Mouse (Mus musculus) B cell, adult 2 months (primary cell): ENCODE data around the gene Syt14.

Experiments
- DNase-seq, 2 experiments: peaks; one replicate each; pipeline ENCODE4 v3.0.0; 2022

The Syt14 gene

DNA sequence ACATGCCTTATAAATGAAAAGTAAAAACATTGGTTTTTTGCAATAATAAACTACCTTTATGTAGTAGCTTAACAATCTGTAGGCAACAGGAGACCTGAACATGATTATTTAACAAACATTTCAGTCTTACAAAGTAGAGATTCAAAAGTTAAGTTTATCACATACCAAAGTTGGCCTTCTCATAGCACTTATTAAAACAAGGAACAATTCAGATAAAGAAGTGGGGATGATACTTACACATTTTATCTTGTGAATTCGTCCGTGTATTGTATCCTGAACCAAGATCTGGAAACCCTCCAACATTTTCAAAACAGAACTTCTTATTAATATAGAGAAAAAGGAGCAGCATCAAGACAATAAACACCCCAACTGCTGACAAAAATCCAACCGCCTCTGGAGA lies 49.1 kb downstream of the Syt14 start:
- no peak for DNase-seq

- DNase-seq = no peak
Observed at GRCm38 (mm10) chr1:192984333-192984732, 51.2 kb downstream of the Syt14 start.

- DNase-seq = no peak
Observed at GRCm38 (mm10) chr1:192981658-192982057, 53.9 kb downstream of the Syt14 start.

GRCm38 (mm10) chr1:192981120-192981519 lies 54.5 kb downstream of the Syt14 start:
- DNase-seq = no peak

- no peak for DNase-seq
Observed at GRCm38 (mm10) chr1:192962323-192962722, 73.3 kb downstream of the Syt14 start.

GRCm38 (mm10) chr1:192947839-192948173 lies 87.8 kb downstream of the Syt14 start:
- no peak for DNase-seq

DNA sequence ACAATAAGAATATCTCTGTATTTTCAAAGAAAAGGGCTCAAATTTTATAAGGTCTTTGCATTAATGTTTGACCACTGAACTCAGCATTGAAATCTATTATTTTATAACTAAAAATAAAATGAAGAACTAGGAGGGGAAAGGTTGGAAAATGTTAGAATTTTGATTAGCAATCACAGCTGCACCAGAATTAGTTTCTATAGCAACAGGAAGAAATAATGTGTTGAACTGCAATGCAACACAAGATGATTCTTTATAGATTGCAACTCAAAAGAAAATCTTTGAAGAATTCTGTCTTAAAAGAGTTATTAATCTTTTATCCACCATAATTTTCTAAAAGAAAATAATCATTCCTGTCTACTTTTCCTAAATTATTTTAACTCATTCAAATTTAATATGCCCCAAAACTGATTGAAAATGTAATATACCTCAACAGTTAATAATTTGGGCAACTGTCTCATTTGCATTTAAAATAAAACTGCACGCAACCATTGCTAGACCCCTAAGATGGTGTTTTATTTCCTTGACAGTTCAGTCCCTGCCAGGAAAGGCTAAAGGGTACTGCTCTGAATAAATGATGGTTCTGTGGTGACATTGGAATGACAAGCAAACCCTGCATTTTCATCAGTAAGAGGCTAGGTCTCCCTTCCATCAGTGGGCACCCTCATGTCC lies 88.3 kb downstream of the Syt14 start:
- DNase-seq = no peak

DNA sequence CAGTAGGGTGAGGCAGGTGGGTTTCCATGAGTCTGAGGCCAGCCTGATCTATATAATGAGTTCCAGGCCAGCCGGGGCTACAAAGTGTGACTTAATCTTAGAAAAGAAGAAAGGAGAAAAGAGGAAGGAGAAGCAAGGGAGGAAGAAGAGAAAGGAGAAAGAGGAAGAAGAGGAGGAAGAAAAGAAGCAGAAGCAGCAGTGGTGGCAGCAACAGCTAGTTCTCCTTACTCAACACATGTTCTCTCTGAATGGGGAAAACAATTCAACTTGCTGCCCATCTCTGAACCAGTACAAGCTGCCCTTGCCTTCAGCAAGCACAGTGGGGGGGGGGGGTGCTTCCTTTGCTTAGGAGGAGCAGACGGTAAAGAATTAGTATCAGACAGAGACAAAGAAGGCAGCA lies 96.5 kb downstream of the Syt14 start:
- no peak for DNase-seq

- no peak for DNase-seq
Observed at GRCm38 (mm10) chr1:192937956-192938355, 97.6 kb downstream of the Syt14 start.

DNA sequence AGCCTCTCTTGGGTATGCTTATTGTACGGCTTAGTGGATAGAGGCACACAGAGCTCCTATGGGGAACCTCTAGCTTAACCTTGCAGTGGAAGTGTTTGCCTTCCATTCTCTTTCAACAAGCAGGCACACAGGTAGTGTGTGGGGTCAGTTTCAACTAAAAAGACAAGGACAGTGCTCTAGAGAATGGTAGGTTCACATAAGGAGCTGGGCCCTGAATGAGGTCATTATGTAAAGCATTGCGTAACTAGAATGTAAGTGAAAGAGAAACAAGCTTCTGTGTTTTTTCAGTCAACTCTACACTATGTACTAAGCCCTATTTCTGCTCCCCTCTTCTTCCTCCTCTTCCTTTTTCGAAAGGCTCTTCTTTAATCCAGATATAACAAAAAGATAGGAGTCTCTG lies 103.8 kb downstream of the Syt14 start:
- no peak for DNase-seq

GRCm38 (mm10) chr1:192912101-192912728 lies 123.4 kb downstream of the Syt14 start:
- DNase-seq = peak; percentile 6 to 26

- no peak for DNase-seq
Observed at GRCm38 (mm10) chr1:192901516-192901915, 134.1 kb downstream of the Syt14 start.

GRCm38 (mm10) chr1:192900913-192901312 lies 134.7 kb downstream of the Syt14 start:
- DNase-seq = no peak

DNA sequence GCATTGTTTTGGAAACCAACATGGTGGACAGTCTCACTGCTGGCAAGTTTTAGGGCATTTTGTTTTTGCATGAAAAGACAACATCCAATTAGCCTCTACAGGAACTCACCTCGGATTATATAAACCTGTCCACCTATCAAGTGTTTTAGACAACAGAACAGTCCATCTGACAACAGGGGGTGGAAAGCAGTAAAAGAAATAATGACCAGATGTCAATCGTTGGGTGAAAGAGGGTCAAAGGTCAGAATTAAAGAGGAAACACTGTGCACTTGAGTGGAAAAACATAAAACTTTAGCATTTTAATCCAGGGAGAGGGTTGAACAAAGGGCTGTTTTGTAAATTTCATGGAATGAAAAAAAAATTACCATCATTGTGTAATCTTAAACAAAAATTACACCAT lies 136.8 kb downstream of the Syt14 start:
- DNase-seq = no peak

DNA sequence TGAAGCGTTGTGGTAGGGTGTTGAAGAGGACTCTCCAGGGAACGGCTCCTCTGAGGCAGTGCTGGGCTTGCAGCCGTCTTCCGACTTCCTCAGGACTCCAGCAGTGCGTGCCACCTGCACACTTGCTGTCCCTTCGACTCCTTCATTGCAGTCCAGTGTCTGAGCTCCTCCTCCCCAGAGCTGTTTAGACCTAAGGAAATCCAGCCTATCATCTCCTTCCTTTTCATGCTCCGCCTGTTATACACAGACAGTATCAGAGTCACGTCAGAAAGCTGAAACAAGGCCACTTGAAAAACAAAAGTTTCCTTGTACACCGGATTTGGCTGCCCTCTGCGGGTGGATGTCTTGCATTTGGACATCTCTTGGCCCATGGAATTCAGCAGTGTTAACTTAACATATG lies 138.4 kb downstream of the Syt14 start:
- peak; percentile 6 to 15 for DNase-seq

- DNase-seq = no peak
Observed at GRCm38 (mm10) chr1:192896076-192896475, 139.5 kb downstream of the Syt14 start.

GRCm38 (mm10) chr1:192890716-192891115 lies 144.9 kb downstream of the Syt14 start:
- DNase-seq = no peak

DNA sequence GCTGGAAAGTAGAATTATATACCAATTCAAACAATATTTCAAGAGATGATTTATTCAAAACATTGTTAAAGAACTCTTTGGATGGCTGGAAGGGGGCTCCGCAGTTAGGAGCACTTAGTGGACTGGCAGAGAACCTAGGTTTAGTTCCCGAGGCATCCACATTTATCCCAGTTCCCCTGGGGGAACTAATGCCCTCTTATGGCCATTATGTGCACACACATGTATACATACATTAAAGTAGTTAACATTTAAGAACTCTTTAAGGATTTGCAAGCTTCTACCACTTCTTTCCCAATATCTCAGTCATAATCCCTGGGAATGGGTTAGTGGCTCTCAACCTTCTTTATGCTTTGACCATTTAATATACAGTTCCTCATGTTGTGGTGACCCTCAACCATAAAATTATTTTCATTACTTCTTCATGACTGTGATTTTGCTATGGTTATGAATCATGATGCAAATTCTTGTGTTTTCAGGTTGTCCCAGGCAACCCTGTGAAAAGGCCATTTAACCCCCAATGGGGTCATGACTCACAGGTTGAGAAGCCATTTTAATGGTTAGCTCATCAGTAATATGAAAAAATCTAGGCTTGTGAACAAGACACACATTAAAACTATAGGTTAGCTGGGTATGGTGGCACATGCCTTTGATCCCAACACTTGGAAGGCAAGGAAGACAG lies 152.8 kb downstream of the Syt14 start:
- no peak for DNase-seq

DNA sequence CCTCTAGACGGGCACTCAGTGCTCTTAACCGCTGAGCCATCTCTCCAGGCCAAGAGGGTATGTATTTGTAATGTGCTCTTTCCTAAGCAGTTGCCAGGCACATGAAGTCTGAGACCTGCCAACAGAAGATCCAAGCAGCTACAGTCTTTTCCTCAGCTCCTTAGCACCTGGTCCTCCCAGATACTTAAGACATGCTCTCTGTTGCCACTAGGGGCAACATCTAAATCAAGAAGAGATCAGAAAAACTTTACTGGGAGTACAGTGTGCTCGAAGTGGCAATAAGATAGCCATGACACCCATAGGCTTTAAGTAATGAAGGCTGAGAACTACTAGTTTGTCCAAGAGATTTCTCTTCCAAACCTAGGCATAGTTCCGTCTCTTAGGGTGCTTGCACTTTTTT lies 155.4 kb downstream of the Syt14 start:
- no peak for DNase-seq

DNA sequence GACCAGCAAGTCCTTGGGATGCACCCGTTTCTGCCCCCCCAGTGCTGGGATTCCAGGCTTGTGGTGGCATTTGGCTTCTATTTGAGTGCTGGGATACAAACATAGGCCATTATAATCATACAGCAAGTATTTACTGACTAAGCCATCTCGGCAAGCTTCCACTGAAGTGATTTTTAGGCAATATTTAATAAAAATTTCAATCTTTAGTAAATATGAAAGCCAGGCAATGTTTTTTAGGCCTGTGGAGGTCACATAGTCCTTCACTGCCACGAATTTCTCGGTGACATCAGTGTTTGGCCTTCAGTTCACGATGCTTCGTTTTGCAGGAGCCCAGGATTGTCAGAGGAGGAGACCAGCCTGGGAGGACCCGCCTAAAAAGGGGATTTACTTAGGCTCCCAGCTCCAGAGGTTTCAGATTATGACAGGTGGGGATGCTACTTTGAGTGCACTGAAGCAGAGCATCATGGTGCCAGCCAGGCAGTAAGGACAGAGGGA lies 156.4 kb downstream of the Syt14 start:
- no peak for DNase-seq

DNA sequence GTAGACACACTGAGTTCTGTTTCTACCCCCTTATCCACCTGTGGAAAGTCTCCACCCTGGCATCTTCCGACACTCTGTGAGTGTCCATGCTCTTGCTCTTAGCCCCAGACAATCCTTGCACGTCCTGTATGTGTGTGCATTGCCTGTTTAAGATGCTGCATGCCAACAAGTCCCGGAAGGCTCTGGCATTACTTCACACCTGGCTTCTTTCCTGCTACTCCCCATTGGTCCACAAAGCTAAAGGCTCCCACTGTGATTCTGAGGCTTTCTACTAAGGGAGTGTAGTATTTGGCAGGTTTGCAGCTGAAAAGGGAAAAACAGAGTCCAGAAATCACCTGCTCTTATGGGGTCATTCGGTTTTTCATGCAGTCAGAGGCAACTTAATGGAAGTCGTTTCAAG lies 162.7 kb downstream of the Syt14 start:
- DNase-seq = no peak

GRCm38 (mm10) chr1:192869761-192870160 lies 165.8 kb downstream of the Syt14 start:
- DNase-seq = no peak

GRCm38 (mm10) chr1:192864440-192864839 lies 171.1 kb downstream of the Syt14 start:
- no peak for DNase-seq

- DNase-seq = no peak
Observed at GRCm38 (mm10) chr1:192861305-192861960, 174.1 kb downstream of the Syt14 start.
